Mouse (Mus musculus) right cerebral cortex, postnatal 36 days (tissue): Measurements from ENCODE around the gene Fam129a.

Source experiments
- DNase-seq, 2 experiments: peaks; one replicate each; pipeline ENCODE4 v3.0.0; 2022; ENCODE audit warnings: low spot score in 2 of 2, mixed read lengths in 1 of 2

The Fam129a gene

DNA sequence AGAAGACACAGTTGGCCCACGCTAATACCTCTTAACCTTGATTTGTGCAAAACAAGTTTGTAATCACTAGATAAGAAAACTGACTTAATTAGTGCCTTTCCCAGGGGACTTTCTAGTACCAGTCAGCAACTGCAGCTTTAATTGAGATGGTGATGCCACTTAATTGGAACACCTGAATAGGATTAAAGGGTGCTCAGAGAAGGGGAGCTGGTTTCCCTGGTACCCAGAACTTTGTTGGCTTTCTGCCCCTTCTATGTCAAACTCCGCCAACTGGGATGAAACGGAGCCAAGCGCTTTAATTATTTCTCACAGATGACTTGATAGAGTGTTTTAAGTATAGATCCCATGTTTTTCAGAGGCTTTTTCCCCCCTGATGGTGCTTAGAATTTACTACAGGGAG, 55.6 kb downstream of the Fam129a start:
- DNase-seq = no peak

DNA sequence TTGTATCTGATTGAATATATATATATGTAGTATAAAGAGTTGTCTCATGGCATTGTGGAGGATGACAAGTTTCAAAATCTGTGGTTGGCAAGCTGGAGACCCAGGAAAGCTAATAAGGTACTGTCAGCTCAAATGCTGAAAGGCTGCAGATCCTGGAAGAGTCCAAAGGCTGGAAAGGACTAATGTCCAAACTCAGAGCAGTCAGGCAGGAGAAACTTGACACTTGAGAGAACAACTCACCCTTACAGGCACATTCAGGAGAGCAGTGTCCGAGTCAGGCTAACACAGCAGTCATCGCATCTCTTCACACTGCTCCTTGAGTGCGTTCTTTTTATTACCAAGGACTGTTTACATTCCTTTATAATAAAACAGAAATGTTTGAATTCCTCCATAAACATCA, 56.2 kb downstream of the Fam129a start:
- DNase-seq = no peak

DNA sequence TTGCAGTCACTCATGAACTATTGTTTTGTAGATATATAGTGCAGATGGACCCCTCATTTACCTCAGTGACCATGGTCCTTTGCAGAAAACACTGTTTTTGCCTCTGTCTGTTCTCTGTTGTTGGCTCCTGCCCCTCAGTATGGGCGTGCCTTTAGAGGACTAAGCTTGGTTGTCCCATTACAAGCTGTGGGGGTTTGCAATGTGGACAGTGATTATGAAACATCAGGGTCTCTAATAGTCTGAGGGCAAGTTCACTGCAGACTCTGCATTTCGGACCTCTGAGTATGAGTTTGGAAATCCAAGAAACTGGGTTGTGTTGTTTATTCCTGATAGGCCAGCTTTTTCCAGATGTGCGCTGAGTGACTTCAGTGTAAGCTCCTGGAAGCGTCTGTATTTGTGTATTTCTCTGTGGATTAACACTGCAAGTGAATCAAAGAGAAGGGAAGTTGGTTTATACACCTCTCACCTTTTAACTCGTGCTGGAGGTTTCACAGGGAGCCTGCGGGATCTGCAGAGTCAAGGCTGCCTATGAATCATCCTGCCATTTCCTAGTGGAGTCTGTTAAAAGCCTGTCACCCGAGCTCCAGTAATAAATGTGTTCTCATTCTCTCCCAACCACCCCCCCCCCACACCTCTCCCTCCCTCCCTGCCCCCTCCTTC, 58.7 kb downstream of the Fam129a start:
- no peak for DNase-seq

DNA sequence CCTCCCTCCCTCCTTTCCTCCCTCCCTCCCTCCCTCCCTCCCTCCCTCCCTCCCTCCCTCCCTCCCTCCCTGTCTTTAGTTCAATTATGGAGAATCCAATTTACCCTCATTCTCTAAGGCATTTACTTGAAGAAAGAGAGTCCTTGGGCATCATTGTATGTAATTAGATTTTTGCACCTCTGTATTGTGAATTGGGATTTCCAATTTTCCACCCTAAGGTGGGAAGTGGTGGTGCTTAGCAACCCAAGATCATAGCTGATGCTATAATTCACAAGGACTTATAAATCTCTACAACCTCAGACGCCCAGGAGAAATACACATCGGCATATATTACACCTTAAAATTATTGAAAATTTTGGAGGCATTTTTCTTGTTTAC, 59.3 kb downstream of the Fam129a start:
- DNase-seq = no peak

DNA sequence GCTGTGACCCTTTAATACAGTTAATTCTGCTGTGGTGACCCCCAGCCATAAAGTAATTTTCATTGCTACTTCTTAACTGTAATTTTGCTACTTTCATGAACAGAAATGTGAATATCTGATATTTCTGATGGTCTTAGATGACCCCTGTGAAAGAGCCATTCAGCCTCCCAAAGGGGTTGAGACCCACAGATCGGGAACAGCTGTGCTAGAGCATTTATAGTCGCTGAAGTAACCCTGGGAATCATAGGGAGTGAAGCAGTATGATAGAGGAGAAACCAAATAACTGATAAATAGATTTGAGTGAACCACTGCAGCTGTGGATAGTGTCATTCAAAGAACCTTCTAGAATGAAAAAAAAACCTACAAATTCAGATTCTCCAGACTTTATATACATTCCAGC, 60.1 kb downstream of the Fam129a start:
- DNase-seq = no peak

DNA sequence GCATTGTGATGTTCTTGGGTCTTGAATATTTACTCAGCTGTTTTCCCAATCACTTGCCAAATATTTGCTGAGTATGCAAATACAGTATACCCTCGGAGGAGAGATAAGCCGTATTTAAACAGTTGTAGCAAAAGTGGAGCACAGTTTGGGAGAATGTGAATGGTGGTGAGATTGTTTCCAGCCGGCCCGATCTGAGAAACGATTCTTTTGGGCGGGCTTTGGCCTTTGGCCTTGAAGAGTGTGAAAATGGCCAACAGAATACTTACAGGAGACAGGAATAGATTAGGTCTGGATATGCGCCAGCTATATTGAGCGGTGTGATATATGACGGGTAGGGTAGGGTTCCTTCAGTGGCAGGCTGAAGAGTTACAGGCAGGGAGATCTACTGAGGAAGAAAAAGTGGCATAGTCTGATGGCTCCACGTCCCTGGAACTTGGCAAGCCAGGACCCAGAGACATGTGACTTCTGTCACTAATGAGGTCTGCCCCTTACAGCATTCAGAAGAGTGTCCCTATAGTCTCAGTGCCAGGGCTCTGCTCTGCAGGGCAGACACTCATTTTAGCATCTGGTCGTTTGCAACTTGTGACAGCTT, 60.8 kb downstream of the Fam129a start:
- no peak for DNase-seq

DNA sequence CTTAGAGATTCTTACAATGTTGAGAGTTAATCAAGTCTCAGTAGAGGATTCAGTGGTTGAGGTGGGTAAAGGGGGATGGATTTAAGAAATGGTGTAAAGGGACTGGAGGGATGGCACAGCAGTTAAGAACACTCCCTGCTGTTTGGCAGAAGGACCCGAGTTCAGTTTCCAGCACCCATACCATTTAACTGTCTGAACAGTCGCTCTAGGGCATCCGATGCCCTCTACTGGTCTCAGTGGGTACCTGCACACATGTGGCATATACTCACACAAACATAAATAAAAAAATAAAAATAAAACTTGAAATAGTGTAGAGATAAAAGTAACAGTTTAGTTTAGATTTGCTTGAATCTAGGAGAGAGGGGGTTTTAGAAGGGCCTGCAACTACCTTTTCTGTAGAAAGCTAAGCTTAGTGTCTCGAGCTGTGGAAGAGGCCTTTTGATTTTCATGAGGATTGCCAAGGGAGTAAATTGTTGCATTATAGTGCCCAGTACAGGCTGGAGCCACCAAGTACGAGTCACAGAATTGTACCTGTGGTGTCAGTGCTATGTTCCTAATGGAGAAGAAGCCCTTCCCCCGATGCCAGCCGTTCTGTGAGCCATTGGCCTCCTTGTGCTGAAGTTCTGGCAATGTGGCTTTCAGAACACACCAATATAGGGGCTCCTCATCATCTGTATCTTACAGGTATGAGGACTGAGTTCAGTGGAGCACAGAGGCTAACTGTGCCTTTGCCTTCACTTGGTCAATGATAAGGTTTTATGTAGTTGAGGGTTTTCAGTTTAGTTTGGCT, 61.8 kb downstream of the Fam129a start:
- no peak for DNase-seq

DNA sequence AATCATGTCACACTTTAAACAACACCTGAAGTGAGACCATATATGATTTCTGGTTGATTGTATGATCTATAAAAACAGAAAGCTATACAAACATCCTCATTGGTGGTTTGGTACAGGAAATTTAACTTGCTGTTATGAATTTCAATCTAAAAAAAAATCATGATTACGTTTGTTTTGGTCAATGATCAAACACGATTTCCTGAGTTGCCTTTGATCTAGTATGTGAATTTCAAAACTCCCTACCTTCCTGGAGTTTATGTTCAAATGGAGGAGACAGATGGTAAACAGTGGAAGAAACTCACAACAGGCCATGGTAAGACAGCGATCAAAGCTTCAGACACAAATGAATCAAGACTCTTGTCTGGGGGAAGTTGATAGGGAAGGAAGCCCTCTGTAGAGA, 65.7 kb downstream of the Fam129a start:
- no peak for DNase-seq

DNA sequence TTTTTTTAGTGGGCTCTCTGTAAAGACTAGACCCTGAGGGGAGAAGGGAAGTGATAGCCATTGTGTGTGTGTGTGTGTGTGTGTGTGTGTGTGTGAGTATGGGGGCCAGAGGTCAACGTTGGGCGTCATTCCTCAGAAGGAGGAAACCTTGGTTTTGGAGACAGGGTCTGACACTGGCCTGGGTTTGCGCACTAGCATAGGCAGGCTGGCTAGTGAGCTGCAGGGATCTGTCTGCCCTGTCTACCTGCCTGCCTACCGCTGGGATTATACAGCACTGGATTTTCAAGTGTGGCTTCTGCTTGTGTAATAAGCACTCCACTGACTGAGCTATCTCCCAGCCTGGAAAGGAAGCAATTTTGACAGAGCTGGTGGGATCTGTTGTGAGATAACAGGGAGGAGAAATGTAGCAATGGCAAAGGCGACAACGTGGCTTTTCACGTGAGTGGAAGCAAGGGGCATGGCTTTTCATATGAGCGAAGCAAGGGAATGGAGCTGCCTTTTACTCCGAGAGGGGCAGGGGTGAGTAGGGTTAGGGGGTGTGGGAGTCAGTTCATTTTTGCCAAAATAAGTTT, 66.5 kb downstream of the Fam129a start:
- DNase-seq = no peak

DNA sequence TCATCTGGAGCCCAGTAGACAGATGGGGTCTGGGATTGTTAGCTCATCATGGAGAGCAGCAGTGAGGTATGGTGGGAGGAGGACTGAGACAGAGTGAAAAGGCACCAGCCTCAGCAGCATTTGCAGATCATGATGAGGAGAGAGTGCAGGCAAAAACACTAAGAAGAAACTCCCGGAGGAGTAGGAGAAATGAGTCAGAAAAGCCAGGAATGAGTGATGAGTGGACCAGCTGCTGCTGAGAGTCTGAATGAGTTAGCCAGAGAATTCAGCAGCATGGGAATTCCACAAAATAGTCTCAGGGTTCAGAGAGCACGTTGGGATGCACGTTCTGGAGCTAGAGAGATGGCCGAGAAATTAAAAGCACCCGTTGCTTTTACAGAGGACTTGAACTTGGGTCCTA, 67.4 kb downstream of the Fam129a start:
- no peak for DNase-seq

DNA sequence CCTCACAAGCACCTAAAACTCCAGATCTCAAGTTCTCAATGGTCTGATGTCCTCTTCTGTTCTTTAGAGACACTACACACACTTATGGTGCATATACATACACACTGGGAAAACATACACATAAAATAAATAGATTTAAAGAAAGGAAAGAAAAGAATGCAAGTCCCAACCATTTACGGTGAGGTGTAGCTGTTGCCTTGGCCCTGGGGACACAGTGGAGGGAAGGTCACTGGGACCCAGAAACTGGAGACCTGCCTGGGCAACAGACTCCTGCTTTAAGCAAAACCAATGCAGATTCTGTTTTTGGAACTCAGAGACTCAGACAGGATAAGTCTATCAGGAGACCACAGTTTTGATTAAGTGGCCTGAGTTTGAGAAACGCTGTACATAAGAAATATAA, 67.8 kb downstream of the Fam129a start:
- no peak for DNase-seq

DNA sequence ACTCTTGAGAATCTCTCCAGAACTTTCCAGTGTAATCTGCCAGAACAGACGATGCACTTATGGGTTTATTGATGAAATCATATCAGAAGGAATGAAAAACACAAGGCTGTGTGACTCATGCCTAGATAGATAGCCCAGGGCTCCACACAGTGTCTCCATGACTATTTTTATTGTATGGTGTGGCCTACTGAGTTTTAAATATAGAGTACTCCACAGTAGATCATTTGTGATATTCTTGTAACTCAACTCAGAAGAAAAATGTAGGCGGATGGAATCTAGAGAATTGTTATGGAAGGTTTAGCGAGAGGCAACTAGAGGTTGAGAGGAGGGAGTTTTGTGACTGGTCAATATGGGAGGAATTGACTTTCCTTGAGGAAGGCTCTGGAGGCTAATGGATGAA, 75.4 kb downstream of the Fam129a start:
- no peak for DNase-seq

DNA sequence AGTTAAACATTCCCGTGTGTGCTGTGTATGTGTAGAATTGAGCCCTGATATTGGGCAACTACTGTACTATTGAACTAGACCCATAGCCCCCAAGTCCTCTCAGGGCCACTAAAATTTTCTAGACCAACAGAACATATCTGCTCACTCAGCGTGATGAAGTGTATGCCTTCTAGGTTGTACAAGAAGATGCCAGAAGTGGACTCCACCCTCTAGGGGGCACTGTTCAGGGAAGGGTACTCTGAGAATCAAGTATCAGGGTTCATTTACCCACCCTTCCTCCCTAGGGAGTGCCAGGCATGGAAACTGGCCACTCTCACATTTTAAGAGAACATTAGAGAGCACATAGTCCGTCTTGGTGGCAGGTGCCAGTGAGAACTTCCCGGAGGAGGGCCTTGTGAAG, 77.1 kb downstream of the Fam129a start:
- no peak for DNase-seq

DNA sequence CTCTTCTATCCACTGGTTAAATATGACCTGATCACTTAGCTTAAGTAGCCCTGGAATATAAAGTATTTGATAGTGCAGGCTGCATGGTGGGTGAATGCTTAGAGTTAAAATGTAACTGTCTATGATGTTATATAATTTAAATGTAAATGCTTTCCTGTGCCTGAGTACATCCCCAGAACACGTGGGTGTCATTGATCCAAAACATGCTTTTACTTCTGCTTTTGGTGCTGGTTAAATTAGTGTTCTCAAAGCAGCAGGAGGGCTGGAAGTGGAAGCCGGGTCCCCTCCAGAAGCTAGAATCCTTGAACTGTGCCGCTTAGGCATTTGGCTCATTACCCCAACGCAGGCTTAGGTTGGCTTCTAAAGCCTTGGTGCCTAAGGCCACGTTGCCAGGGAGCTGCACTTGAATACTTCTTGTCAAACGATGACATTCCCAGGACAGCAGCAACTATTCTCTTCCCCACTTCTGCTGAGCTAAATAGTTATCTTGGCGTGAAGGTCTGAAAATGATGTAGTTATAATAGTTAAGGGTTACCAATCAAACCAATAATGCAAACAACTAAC, 86.1 kb downstream of the Fam129a start:
- peak in 1 of 2 experiments; percentile 5 for DNase-seq

DNA sequence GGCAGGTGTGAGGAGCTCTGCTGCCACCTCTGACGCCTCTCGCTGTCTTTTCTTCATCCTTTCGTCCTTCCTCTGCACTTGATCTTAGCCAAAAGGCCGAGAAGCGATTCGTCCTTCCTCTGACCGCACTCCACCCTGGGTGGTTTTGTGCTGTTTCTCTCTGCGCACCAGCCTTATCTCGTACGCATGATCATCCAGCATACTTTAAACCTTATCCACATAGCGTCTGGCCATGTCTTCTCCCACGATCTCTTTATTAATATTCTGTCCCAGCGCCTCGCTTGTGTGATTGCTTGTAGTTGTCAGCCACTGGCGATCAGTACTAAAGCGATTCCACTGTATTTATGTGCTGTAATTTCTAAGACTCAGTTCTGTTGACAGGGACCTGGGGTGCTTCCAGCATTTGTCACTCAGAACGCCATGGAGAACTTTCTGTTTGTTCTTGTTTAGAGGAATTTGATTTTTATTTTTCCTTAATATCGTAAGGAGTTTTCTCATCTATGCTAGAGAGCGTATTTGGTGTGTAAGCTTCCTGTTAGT, 87.4 kb downstream of the Fam129a start:
- no peak for DNase-seq

DNA sequence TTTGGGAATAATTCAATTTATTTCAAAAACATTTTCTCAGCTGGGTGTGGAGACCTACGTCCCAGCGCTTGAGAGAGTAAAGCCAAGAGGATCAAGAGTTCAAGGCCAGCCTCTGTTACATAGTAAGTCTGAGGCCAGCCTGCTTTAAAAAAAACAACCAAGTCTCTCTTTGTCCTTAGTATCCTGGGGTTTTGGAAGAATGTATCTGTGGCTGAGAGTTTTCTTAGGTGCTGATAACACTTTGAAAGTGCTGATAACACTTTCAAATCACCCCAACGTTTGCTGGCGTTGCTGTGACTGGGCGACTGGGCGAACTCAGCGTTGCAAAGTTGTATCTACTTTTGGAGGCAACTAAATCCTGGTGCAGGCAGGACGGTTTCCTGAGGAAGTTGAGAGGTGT, 88.7 kb downstream of the Fam129a start:
- DNase-seq = no peak

DNA sequence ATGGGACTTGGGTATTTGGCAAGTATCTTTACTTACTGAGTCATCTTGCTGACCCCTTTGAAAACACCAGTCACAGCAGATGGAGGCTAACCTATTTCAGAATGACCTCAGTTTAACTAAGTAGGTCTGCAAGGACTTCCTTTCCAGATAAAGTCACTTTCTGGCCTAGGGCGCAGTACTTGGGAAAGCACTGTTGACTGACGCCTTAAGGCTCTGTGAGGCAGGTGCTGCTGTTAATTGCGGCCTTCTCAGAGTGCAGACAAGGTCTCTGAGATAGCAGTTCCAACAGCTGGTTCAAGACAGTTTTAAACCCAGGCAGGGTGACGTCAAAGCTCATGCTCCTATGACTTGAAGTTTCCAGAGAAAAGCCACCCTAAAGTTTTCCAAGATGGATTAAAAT, 89.3 kb downstream of the Fam129a start:
- no peak for DNase-seq

DNA sequence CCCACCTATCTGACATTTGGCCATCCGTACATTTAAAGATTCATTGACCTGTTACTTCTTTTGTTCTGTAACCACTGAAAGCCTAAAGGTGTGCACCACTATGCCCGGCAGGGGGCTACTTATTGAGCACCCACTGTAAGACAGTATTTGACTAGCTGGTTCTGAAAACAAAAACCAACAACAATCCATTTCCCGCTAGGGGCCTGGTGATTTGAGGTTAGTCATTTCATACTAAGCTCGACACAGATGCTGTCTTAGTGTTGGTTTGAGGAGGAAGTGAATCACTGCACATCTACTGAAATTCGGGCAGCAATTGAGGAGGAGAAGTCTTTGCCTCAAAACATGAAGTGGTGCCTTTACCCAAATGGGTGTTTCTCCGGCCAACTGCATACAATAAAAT, 89.9 kb downstream of the Fam129a start:
- no peak for DNase-seq

DNA sequence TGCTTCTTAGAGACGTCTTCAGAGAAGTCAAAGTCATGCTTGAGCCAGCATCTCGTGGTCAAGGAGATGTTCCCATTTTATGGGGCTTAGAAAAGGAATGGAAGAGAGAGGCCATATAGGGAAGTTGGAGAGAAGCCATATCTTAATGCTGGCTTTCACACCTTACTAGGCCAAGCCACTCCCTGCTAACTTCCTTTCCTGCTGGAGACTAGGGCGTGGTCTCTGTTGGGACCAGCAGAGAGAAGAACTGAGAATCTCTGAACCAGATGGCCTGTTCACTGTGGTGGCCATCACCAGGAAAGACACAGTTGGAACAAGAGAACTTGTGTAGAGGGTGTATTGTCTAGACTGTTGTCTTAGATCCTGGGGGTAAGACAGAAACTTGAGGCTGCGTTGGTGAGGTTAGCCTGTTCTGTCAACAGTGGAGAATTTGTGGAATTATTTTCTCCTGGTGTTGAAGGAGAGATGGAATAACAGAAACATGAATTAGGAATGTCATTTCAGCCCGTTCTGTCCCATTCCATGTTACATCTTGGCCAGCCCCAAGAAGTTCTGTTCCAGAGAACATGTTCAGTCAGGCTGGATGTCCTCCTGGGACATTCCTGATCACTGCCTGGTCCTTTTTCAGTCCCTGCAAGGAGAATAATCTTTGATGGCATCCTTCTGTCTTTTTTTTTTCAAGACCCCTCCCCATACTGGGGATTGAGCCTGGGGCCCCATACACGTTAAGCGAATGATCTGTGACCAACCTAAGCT, 90.9 kb downstream of the Fam129a start:
- no peak for DNase-seq

DNA sequence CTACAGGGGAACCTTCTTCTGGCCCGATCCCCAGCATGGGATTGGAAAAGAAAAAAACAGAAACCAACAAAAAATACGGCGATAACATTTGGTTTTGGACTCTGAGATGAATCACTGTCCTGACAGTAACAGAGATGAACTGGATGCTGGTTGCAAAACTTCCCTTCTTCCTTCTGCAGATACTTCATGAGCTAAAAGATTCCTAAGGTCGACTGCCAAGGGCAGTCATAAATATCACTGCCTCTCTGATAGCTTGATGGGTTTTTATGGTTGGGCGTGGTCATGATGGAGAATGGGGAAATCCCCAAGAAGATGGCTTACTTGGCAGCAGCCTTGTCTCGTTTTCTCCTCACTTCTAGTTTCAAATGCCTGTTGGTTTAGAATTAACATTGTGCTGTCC, 92.0 kb downstream of the Fam129a start:
- DNase-seq = no peak

DNA sequence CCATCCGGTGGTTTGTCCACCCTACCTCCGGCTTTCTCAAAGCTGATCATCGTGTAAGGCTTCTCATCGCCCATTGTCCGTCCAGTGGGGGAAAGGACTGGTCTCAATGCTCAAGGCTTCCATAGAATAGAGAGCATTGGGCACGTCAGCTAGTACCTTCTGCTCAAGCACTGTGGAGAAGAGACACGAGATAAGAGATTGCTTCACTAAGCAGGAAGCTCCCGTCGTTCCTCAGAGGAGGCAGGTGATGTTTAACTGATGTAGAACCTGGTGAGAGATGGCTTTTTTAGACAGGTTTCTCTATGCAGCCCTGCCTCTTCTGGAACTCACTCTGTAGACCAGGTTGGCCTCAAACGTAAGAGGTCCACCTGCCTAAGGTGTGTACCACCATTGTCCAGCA, 93.4 kb downstream of the Fam129a start:
- no peak for DNase-seq
